Mouse (Mus musculus) embryonic facial prominence, embryonic 14.5 days (tissue): ENCODE measurements at regions not wholly inside any gene's neighbourhood (a gene's known extent, or its start where the extent isn't known, plus 50 kb on each side); places are given as distances from the start of the nearest gene placed in this dataset.

Experiments
- ATAC-seq: fragments of 200-750 bp; cut with Nextera tagmentation; 2 replicates; pipeline ENCODE4 v1.8.0; 2017; ENCODE audit warnings: low read depth, moderate number of reproducible peaks, moderate TSS enrichment
- DNase-seq: peaks from one replicate; pipeline ENCODE4 v3.0.0-alpha.2; 2015; ENCODE audit warnings: low spot score
- H3K27ac ChIP-seq: fragments of 300-500 bp; sonication (generic); replicated peaks from 2 replicates; pipeline ENCODE4 v1.5.1; 2014; ENCODE audit warnings: low read depth, mild to moderate bottlenecking, low read length, moderate library complexity
- H3K27me3 ChIP-seq: fragments of 300-500 bp; sonication (generic); replicated peaks from 2 replicates; pipeline ENCODE4 v1.6.1; 2014; ENCODE audit warnings: low read length; ENCODE audit not compliant: control insufficient read depth, insufficient read depth
- H3K36me3 ChIP-seq: fragments of 300-500 bp; sonication (generic); 2 replicates; pipeline ENCODE4 v1.6.1; 2014; ENCODE audit warnings: low read length, mixed read lengths; ENCODE audit not compliant: control insufficient read depth, insufficient read depth
- H3K4me1 ChIP-seq: fragments of 300-500 bp; sonication (generic); 2 replicates; pipeline ENCODE4 v1.6.1; 2014; ENCODE audit warnings: antibody characterized with exemption, low read length; ENCODE audit not compliant: control insufficient read depth, insufficient read depth
- H3K4me2 ChIP-seq: fragments of 300-500 bp; sonication (generic); 2 replicates; pipeline ENCODE4 v1.6.1; 2014; ENCODE audit warnings: low read depth, mild to moderate bottlenecking, low read length, moderate library complexity, mixed read lengths
- H3K4me3 ChIP-seq: fragments of 300-500 bp; sonication (generic); 2 replicates; pipeline ENCODE4 v1.5.1; 2014; ENCODE audit warnings: low read depth, mild to moderate bottlenecking, low read length
- H3K9ac ChIP-seq: fragments of 300-500 bp; sonication (generic); 2 replicates; pipeline ENCODE4 v1.6.1; 2014; ENCODE audit warnings: low read depth, mild to moderate bottlenecking, low read length, moderate library complexity, mixed read lengths
- H3K9me3 ChIP-seq: fragments of 300-500 bp; sonication (generic); 2 replicates; pipeline ENCODE4 v1.6.1; 2016; ENCODE audit warnings: low read length; ENCODE audit not compliant: control insufficient read depth
- WGBS: fragments of 180-500 bp; shearing (Covaris S2); extraction: QIAGEN DNeasy Blood & Tissue Kit; methylation state at CpG from one replicate; pipeline ENCODE4 v1.1.7; 2014; 5-methylcytosine and 5-hydroxymethylcytosine counted together

GRCm38 (mm10) chr10:19412926-19413325 lies 56.6 kb downstream of the Olig3 start:
- Histone ChIP-seq H3K9me3 (no peaks in the 10 kb centered on the region), H3K27me3 (no peaks in the 10 kb centered on the region), H3K9ac (no peak overlapping the region), H3K36me3 (no peaks in the 10 kb centered on the region), H3K4me1 (no peaks in the 10 kb centered on the region), H3K4me3 (no peak overlapping the region), H3K27ac (no peak overlapping the region), H3K4me2 (no peak overlapping the region)
- 54% methylated on average over 2 of the region's 2 CpGs for WGBS
- DNase-seq (no peak), ATAC-seq (no peak)

GRCm38 (mm10) chr10:19413935-19414334 lies 57.6 kb downstream of the Olig3 start:
- WGBS, result 52% methylated on average over 5 of the region's 5 CpGs
- Histone ChIP-seq H3K4me2 (no peak overlapping the region), H3K9me3 (no peaks in the 10 kb centered on the region), H3K4me1 (no peaks in the 10 kb centered on the region), H3K27ac (no peak overlapping the region), H3K36me3 (no peaks in the 10 kb centered on the region), H3K4me3 (no peak overlapping the region), H3K9ac (no peak overlapping the region), H3K27me3 (no peaks in the 10 kb centered on the region)
- ATAC-seq (no peak), DNase-seq (no peak)

- Histone ChIP-seq H3K9me3 (no peaks in the 10 kb centered on the region), H3K36me3 (no peaks in the 10 kb centered on the region), H3K27ac (no peak overlapping the region), H3K4me3 (no peak overlapping the region), H3K4me2 (no peak overlapping the region), H3K9ac (no peak overlapping the region), H3K27me3 (no peaks in the 10 kb centered on the region), H3K4me1 (no peaks in the 10 kb centered on the region)
- 67% methylated on average over 5 of the region's 5 CpGs for WGBS
- DNase-seq (no peak), ATAC-seq (no peak)
Measured at GRCm38 (mm10) chr10:19414834-19415233, 58.5 kb downstream of the Olig3 start.

DNA sequence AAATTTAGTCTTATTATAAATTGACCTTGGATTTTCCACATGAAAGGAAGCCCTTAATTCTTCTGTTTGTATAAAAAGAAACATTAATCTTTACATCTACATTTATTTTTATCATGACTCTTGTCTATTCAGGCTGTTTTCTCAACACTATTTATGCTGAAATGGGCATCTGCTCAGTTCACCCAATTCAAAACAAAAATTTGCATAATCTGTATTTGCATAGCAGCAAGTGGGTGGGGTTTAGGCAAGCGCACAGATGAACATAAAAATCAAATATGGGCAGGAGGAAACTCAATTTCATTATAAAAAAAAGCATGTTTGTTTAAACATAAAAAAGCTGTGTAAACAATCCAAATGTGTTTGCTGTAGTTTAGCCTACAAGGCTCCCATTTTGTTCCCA lies 67.7 kb downstream of the Olig3 start:
- Histone ChIP-seq H3K27me3 (no peaks in the 10 kb centered on the region), H3K9ac (no peak overlapping the region), H3K27ac (no peak overlapping the region), H3K4me3 (no peak overlapping the region), H3K4me2 (no peak overlapping the region), H3K36me3 (no peaks in the 10 kb centered on the region), H3K9me3 (no peaks in the 10 kb centered on the region), H3K4me1 (no peaks in the 10 kb centered on the region)
- DNase-seq, result no peak
- ATAC-seq, result no peak
- WGBS, result 78% methylated on average over 1 of the region's 1 CpGs

GRCm38 (mm10) chr10:19424961-19425360 lies 68.6 kb downstream of the Olig3 start:
- no peak overlapping the region for H3K27ac ChIP-seq
- DNase-seq (no peak), ATAC-seq (no peak)
- 77% methylated on average over 3 of the region's 3 CpGs for WGBS
- H3K4me3 ChIP-seq, result no peak overlapping the region
- no peaks in the 10 kb centered on the region for H3K4me1 ChIP-seq
- H3K36me3 ChIP-seq, result no peaks in the 10 kb centered on the region
- no peaks in the 10 kb centered on the region for H3K9me3 ChIP-seq
- H3K27me3 ChIP-seq, result no peaks in the 10 kb centered on the region
- H3K4me2 ChIP-seq, result no peak overlapping the region
- H3K9ac ChIP-seq, result no peak overlapping the region

DNA sequence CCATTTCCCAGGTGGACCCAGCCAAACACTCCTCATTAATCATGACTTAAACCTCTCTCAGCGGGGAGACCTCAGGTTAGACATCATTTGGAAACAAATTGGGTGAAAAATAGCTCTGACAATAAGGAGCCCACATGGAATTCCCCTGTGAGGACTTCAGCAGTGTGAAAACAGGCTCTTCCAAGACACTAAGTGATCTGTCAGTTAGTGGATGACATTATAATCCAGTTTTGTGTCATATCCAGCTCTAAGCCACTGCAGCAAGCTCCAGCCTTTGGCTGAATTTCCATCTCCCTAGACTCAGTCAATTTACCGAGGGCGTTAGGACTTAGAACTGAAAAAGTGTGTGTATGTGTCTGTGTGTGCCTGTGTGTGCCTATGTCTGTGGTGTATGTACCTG lies 70.5 kb downstream of the Olig3 start:
- DNase-seq (no peak), ATAC-seq (no peak)
- Histone ChIP-seq H3K9ac (no peak overlapping the region), H3K27me3 (no peaks in the 10 kb centered on the region), H3K27ac (no peak overlapping the region), H3K36me3 (no peaks in the 10 kb centered on the region), H3K4me3 (no peak overlapping the region), H3K4me2 (no peak overlapping the region), H3K9me3 (no peaks in the 10 kb centered on the region), H3K4me1 (no peaks in the 10 kb centered on the region)
- 80% methylated on average over 3 of the region's 3 CpGs for WGBS

DNA sequence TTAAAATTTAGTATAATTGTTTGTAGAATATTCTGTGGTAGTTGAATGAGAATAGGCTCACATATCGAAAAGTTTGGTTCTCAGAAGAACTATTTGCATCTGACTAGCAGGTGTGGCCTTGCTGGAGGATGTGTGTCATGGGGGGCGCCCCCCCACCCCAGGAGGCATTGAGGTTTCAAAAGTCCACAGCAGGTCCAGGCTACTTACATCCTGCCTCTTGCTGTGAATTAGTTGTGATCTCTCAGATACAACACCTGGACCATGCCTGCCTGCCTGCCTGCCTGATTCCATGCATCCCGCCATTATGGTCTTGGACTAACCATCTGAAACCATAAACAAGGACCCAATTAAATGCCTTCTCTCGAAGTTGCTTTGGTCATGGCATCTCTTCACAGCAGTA lies 76.2 kb downstream of the Olig3 start:
- H3K4me2 ChIP-seq, result no peak overlapping the region
- ATAC-seq (no peak), DNase-seq (no peak)
- no peak overlapping the region for H3K4me3 ChIP-seq
- no peaks in the 10 kb centered on the region for H3K4me1 ChIP-seq
- H3K36me3 ChIP-seq, result no peaks in the 10 kb centered on the region
- H3K9ac ChIP-seq, result no peak overlapping the region
- 78% methylated on average over 4 of the region's 4 CpGs for WGBS
- no peaks in the 10 kb centered on the region for H3K9me3 ChIP-seq
- no peak overlapping the region for H3K27ac ChIP-seq
- no peaks in the 10 kb centered on the region; the same call in 1 of the 2 replicates for H3K27me3 ChIP-seq

DNA sequence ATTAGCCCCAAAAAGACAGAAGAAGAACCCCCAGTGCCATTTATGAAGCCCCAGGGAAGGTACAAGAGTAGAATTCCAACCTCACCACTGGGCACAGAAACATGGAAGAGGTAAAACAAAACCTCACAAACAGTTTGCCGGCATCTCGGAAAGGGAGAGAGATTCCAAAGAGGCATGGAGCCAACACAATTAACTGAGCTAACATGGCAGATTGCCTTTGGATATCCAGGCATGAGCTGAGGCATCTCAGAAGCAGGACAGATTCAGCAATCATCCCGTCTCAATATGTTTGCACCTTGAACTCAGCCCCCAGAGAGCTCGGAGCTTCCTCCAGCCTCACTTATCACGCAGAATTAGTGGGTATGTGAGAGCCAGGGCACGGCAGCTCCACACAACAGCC lies 78.3 kb downstream of the Olig3 start:
- DNase-seq (no peak), ATAC-seq (no peak)
- no peaks in the 10 kb centered on the region for H3K9me3 ChIP-seq
- H3K27me3 ChIP-seq, result no peaks in the 10 kb centered on the region; the same call in 1 of the 2 replicates
- no peak overlapping the region for H3K9ac ChIP-seq
- H3K4me3 ChIP-seq, result no peak overlapping the region
- H3K27ac ChIP-seq, result no peak overlapping the region
- no peak overlapping the region for H3K4me2 ChIP-seq
- H3K4me1 ChIP-seq, result no peaks in the 10 kb centered on the region
- H3K36me3 ChIP-seq, result no peaks in the 10 kb centered on the region
- WGBS, result 56% methylated on average over 6 of the region's 6 CpGs

DNA sequence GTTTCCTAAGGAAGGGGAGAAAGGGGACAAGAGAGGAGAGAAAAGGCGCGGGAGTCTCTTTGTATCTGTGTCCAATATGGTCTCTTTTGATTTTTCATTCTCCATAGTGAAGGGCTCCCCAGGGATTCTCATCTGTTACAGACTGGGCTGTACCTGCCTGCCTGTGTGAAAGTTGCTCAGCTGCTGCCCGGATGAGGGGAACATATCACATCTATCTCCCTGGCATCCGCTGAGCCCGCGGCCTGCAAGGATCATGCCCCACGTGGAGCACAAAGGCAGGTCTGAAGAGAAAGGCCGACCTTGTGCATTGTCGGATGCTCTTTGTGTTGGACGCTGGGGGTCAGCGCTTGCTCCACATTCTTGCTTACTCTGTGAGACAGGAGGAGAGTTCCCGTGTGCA lies 85.5 kb downstream of the Olig3 start:
- ATAC-seq (no peak), DNase-seq (no peak)
- no peak overlapping the region for H3K9ac ChIP-seq
- no peaks in the 10 kb centered on the region for H3K9me3 ChIP-seq
- no peak overlapping the region for H3K4me3 ChIP-seq
- WGBS, result 47% methylated on average over 12 of the region's 12 CpGs
- H3K36me3 ChIP-seq, result no peaks in the 10 kb centered on the region
- H3K27ac ChIP-seq, result no peak overlapping the region
- H3K27me3 ChIP-seq, result peaks cover 3% of the 10 kb centered on the region
- no peaks in the 10 kb centered on the region for H3K4me1 ChIP-seq
- no peak overlapping the region for H3K4me2 ChIP-seq
